Mouse (Mus musculus): ENCODE data around the gene Adgrv1.

DNA sequence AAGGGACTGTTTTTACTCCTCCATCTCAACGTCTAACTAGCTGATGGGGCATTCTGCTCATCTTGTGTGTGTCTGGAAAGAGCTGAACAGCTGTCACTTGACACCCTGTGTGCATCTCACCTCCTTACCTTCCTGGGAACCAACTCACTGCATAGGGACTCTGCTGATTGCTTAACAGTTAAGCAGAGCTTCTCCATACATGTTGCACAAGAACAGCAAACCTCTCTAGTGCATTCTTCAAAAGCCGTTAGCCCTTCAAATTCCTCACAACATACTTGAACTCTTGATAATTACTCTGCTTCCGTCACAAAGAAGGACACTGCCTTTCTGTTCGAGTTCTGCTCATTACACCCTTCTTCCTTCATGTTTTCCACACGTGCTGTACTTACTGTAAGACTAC, 525.5 kb downstream of the Adgrv1 start:
- TF ChIP-seq CTCF (IDR thresholded peaks at IDR 0.05; ENCODE audit: borderline replicate concordance, extremely low read depth, insufficient read depth, insufficient read length): no peak
- no peak for TF ChIP-seq POLR2A (IDR thresholded peaks at IDR 0.05; ENCODE audit: borderline replicate concordance, extremely low read depth, insufficient read depth, insufficient read length, poor library complexity, severe bottlenecking)
